In the genomic region with DNA sequence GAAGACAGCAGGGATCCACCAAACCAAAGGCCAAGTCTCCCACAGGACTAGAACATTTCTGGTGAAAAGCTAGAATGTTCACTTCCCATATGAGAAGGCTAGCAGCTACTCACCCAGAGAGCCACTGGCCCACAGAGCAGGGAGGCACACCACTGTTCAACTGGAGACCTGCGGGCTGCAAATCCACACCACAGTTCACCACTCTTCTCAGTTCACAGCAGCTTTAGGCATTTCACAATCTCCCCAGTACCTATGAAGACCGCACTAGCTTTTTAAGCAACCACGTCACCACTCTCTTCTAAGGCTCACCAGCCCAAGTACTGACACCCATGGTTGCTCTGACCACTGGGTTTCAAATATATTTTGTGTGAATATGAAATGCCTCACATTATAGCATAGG, we compare ENCODE assay signal across 23 mouse cellular contexts. TPM values are rescaled to one million over a fixed set of nuclear protein-coding genes. Genes with fewer than 3 reads are reported as not detected.
DNase-seq lines count a peak whose midpoint lies in the region; ATAC-seq and TF ChIP-seq lines count a peak whose summit lies in the region.
"Had no signal": no experiment of that assay in that cellular context is flagged by ENCODE, and none has a peak within 500 bp of the region (broad histone marks: within the 10 kb centered on the region; RNA-seq: fewer than 3 reads in every experiment).

No protein-coding gene starts in this region.

- H3K4me3 ChIP-seq in thymus, adult 2 months (ENCODE audit: control insufficient read depth, insufficient read depth, low read length): no peak overlapping the region
- H3K4me3 ChIP-seq: embryonic facial prominence, embryonic 12.5 days; embryonic facial prominence, embryonic 15.5 days; heart, adult 2 months; heart, embryonic 10.5 days; hindbrain, embryonic 10.5 days; hindbrain, embryonic 13.5 days had no signal

- WGBS in thymus, adult 2 months: 54% methylated on average over 3 of the region's 3 CpGs

- H3K36me3 ChIP-seq in thymus, adult 2 months (ENCODE audit: control insufficient read depth, insufficient read depth, low read length): no peaks in the 10 kb centered on the region
- H3K36me3 ChIP-seq: embryonic facial prominence, embryonic 12.5 days; embryonic facial prominence, embryonic 15.5 days; heart, embryonic 10.5 days; hindbrain, embryonic 10.5 days had no signal

- peak overlapping the region; percentile 94 for H3K27ac ChIP-seq in thymus, adult 2 months (ENCODE audit: control insufficient read depth, insufficient read depth, low read length)
- H3K27ac ChIP-seq: embryonic facial prominence, embryonic 12.5 days; embryonic facial prominence, embryonic 15.5 days; heart, adult 2 months; heart, embryonic 10.5 days; hindbrain, embryonic 10.5 days; hindbrain, embryonic 13.5 days had no signal

- no peak for TF ChIP-seq CTCF in thymus, adult 2 months (IDR thresholded peaks at IDR 0.05; ENCODE audit: borderline replicate concordance, control insufficient read depth, extremely low read depth, insufficient read depth, low read length, poor library complexity)

- peaks cover 42% of the 10 kb centered on the region for H3K4me1 ChIP-seq in thymus, adult 2 months (replicated peaks; ENCODE audit: control insufficient read depth, insufficient read depth, low read length)
- H3K4me1 ChIP-seq: embryonic facial prominence, embryonic 12.5 days; heart, embryonic 10.5 days; hindbrain, embryonic 10.5 days had no signal

- ATAC-seq in common myeloid progenitor, adult 5-6 weeks (replicated peaks; ENCODE audit: low read depth, poor library complexity, severe bottlenecking): peak; percentile 33
- ATAC-seq: forebrain, embryonic 14.5 days; forebrain, postnatal 0 days; hindbrain, embryonic 16.5 days had no signal

- H3K27me3 ChIP-seq in thymus, adult 2 months (ENCODE audit: control insufficient read depth, insufficient read depth, low read length): no peaks in the 10 kb centered on the region
- H3K27me3 ChIP-seq: embryonic facial prominence, embryonic 12.5 days; embryonic facial prominence, embryonic 15.5 days; hindbrain, embryonic 13.5 days had no signal

- no peak for DNase-seq in thymus, adult 2 months
- no peak for DNase-seq in thymus, postnatal 10 days (ENCODE audit: low spot score in 2 of 2)
- DNase-seq in 416B (ENCODE audit: low read depth): peak; percentile 41
- peak; percentile 16 to 41 for DNase-seq in natural killer cell, adult 2 months (ENCODE audit: low spot score in 2 of 2)
- no peak for DNase-seq in frontal cortex, postnatal 25 days (ENCODE audit: low spot score in 2 of 2)
- DNase-seq: adrenal gland, adult 8-10 months; adrenal gland, postnatal 25 days; cerebellum, adult 18-20 months; cerebellum, adult 9-10 months; cerebellum, postnatal 14 days; forebrain, postnatal 0 days; gastrocnemius, postnatal 25 days; heart, adult 2 months; heart, postnatal 10 days; heart, postnatal 36 days had no signal

- no peak for TF ChIP-seq POLR2A in thymus, adult 2 months (IDR thresholded peaks at IDR 0.05; ENCODE audit: control insufficient read depth, extremely low read depth, insufficient read depth, low read length, poor library complexity)

RNA-seq across cellular contexts. Expression of a gene that starts 13.7 kb away (rescaled TPM):
- 143 and 152 TPM in 2 replicates for polyA plus RNA-seq in thymus, adult 2 months (2012; rRNA removed)
- total RNA-seq in common myeloid progenitor, adult 5-6 weeks (2017): 0.87 and 3.0 TPM in 2 replicates

Comparison
In these comparisons a context has a peak if more than half of its experiments do, and no peak if none do; other contexts are left out.
1. DNase-seq: peak in 416B (single experiment) and natural killer cell, adult 2 months (2 of 2); none in thymus, adult 2 months (single experiment), thymus, postnatal 10 days (0 of 2) and frontal cortex, postnatal 25 days (0 of 2).